Mouse (Mus musculus): ENCODE measurements around the gene Epn2. TPM values are rescaled to one million over a fixed set of nuclear protein-coding genes. Genes with fewer than 3 reads are reported as not detected.

Epn2 gene
- total and polyA plus RNA-seq, 3 experiments, result 8.6 to 12.5 TPM; not detected in 1

GRCm38 (mm10) chr11:61504713-61505257, 74.7 kb downstream of the Epn2 start, which contains the start of gene B9d1:
TSS of gene B9d1 (plus strand) at chr11:61505144.
- Histone ChIP-seq H3K4me1 (ENCODE audit: control insufficient read depth in 1 of 2, insufficient read depth in 2 of 2, low read length in 2 of 2) (peaks cover 0 to 12% of the 10 kb centered on the region in 2 experiments; a peak in 2 of 4 replicates), H3K4me3 (ENCODE audit: control insufficient read depth in 1 of 2, insufficient read depth in 1 of 2, low read depth in 2 of 2, low read length in 2 of 2) (peak within 1 kb of the TSS; percentile 62 to 74), H3K79me2 (ENCODE audit: control insufficient read depth, insufficient read depth, low read length, poor library complexity) (no peaks in the 10 kb centered on the region; the same call in 1 of the 2 replicates), H3K9me3 (replicated peaks; ENCODE audit: insufficient read depth, low read length) (no peaks in the 10 kb centered on the region), H3K27ac (ENCODE audit: control insufficient read depth, low read depth, low read length) (peak within 1 kb of the TSS; percentile 47), H3K36me3 (ENCODE audit: control insufficient read depth in 1 of 2, insufficient read depth in 2 of 2, low read length in 2 of 2) (peaks cover 0 to 3% of the 10 kb centered on the region in 2 experiments; a peak in 1 of 4 replicates), H3K27me3 (ENCODE audit: control insufficient read depth in 1 of 2, insufficient read depth in 2 of 2, low read length in 2 of 2) (no peaks in the 10 kb centered on the region), H3K9ac (ENCODE audit: control insufficient read depth, low read depth, low read length, poor library complexity, severe bottlenecking) (peak within 1 kb of the TSS; percentile 80)
- DNase-seq (ENCODE audit: low read depth, low spot score), result peak; percentile 99
- TF ChIP-seq CTCF (IDR thresholded peaks at IDR 0.05 in 2 of 3, conservative IDR thresholded peaks at IDR 0.05 in 1 of 3; ENCODE audit: control insufficient read depth in 1 of 3, insufficient read depth in 1 of 3, low read depth in 2 of 3, low read length in 3 of 3, poor library complexity in 1 of 3, severe bottlenecking in 1 of 3) (peak; percentile 91 to 100 (median 98)), MXI1 (IDR thresholded peaks at IDR 0.05; ENCODE audit: low read depth, low read length) (peak; percentile 96), ZKSCAN1 (IDR thresholded peaks at IDR 0.05; ENCODE audit: low read depth, low read length) (no peak), EP300 (IDR thresholded peaks at IDR 0.05; ENCODE audit: low read depth in 1 of 2, low read length in 2 of 2) (no peak), GATA1 (IDR thresholded peaks at IDR 0.05; ENCODE audit: low read depth, low read length) (no peak), MYC (IDR thresholded peaks at IDR 0.05; ENCODE audit: low read depth, low read length) (peak; percentile 97), CHD1 (IDR thresholded peaks at IDR 0.05; ENCODE audit: low read depth, low read length) (no peak), ZC3H11A (IDR thresholded peaks at IDR 0.05; ENCODE audit: low read depth, low read length) (peak; percentile 93), MYB (IDR thresholded peaks at IDR 0.05; ENCODE audit: low read depth, low read length) (no peak), BHLHE40 (IDR thresholded peaks at IDR 0.05; ENCODE audit: borderline replicate concordance, low read depth, low read length) (peak; percentile 98), TCF12 (IDR thresholded peaks at IDR 0.05; ENCODE audit: low read depth, low read length) (peak; percentile 51; the same call in 1 of the 2 replicates), MAZ (IDR thresholded peaks at IDR 0.05; ENCODE audit: low read depth, low read length) (no peak), USF1 (IDR thresholded peaks at IDR 0.05; ENCODE audit: low read depth, low read length) (peak; percentile 95), NELFE (IDR thresholded peaks at IDR 0.05; ENCODE audit: low read depth, low read length) (peak; percentile 44; the same call in 1 of the 2 replicates), MEF2A (IDR thresholded peaks at IDR 0.05; ENCODE audit: extremely low read depth, insufficient replicate concordance, low read depth, low read length, poor library complexity, severe bottlenecking) (no peak), ELF1 (IDR thresholded peaks at IDR 0.05; ENCODE audit: low read depth, low read length) (peak; percentile 83), RCOR1 (IDR thresholded peaks at IDR 0.05; ENCODE audit: low read depth, low read length) (no peak), USF2 (IDR thresholded peaks at IDR 0.05; ENCODE audit: borderline replicate concordance in 1 of 2, insufficient read depth in 1 of 2, low read depth in 1 of 2, low read length in 2 of 2) (peak; percentile 29 to 68; a peak in 2 of 4 replicates), MAFK (IDR thresholded peaks at IDR 0.05; ENCODE audit: borderline replicate concordance, low read depth, low read length) (no peak), SIN3A (IDR thresholded peaks at IDR 0.05; ENCODE audit: low read length) (peak; percentile 98), GABPA (IDR thresholded peaks at IDR 0.05; ENCODE audit: low read depth, low read length) (no peak), RAD21 (IDR thresholded peaks at IDR 0.05; ENCODE audit: low read depth, low read length) (peak; percentile 100), ZMIZ1 (IDR thresholded peaks at IDR 0.05; ENCODE audit: low read depth, low read length) (no peak), TAL1 (IDR thresholded peaks at IDR 0.05; ENCODE audit: low read length) (no peak), UBTF (IDR thresholded peaks at IDR 0.05; ENCODE audit: borderline replicate concordance, insufficient read depth, low read depth, low read length) (no peak), POLR2A (IDR thresholded peaks at IDR 0.05; ENCODE audit: control insufficient read depth in 1 of 2, insufficient read depth in 1 of 2, low read depth in 1 of 2, low read length in 2 of 2, poor library complexity in 1 of 2) (peak in 1 of 2 experiments; percentile 55; a peak in 1 of 4 replicates), HCFC1 (IDR thresholded peaks at IDR 0.05; ENCODE audit: low read depth, low read length) (peak; percentile 90), ETS1 (IDR thresholded peaks at IDR 0.05; ENCODE audit: low read depth, low read length) (peak; percentile 35; the same call in 1 of the 2 replicates), ZNF384 (IDR thresholded peaks at IDR 0.05; ENCODE audit: low read depth, low read length) (no peak), NRF1 (IDR thresholded peaks at IDR 0.05; ENCODE audit: insufficient read depth, low read depth, low read length, poor library complexity, severe bottlenecking) (peak; percentile 78), KAT2A (conservative IDR thresholded peaks at IDR 0.05; ENCODE audit: low read depth, low read length) (no peak; the same call in 1 of the 2 replicates), E2F4 (IDR thresholded peaks at IDR 0.05; ENCODE audit: borderline replicate concordance, low read depth, low read length) (0 out of 2 replicates have a peak, but pooled peaks have one; percentile 80), JUND (IDR thresholded peaks at IDR 0.05; ENCODE audit: low read depth, low read length) (no peak), POLR2AphosphoS2 (IDR thresholded peaks at IDR 0.05; ENCODE audit: low read length) (no peak), CHD2 (IDR thresholded peaks at IDR 0.05; ENCODE audit: low read length) (no peak), TBP (IDR thresholded peaks at IDR 0.05; ENCODE audit: low read depth, low read length) (0 out of 2 replicates have a peak, but pooled peaks have one; percentile 18)
